Mouse (Mus musculus): Measurements from ENCODE around the gene Acad12. TPM values are rescaled to one million over a fixed set of nuclear protein-coding genes. Genes with fewer than 3 reads are reported as not detected.
A peak's percentile ranks its signal among the peaks of the same experiment; 100 is the strongest.
"Not testable (repeated sequence)": the region's sequence is repeated elsewhere in the genome, so short reads cannot be mapped to it uniquely, and the experiment has no call there.

Gene Acad12
- total RNA-seq (2022): 1 to 10 TPM; 4.9 to 8.7 (median 7.0) TPM

- peak; percentile 40 to 66 for DNase-seq (ENCODE audit: low spot score in 2 of 2)
Measured at GRCm38 (mm10) chr5:121618592-121619513, at the start of gene Acad12. Gene Acad12 (minus strand): TSS chr5:121618938.

GRCm38 (mm10) chr5:121668411-121668810, 49.7 kb upstream of the Acad12 start:
- no peak for DNase-seq (ENCODE audit: low spot score in 2 of 2)

- no peak for DNase-seq (ENCODE audit: low spot score in 2 of 2)
Measured at GRCm38 (mm10) chr5:121667067-121667466, 48.3 kb upstream of the Acad12 start.

GRCm38 (mm10) chr5:121664971-121665370, 46.2 kb upstream of the Acad12 start:
- no peak for DNase-seq (ENCODE audit: low spot score in 2 of 2)

GRCm38 (mm10) chr5:121664078-121664477, 45.3 kb upstream of the Acad12 start:
- DNase-seq (ENCODE audit: low spot score in 2 of 2): no peak

- no peak for DNase-seq (ENCODE audit: low spot score in 2 of 2)
Measured at GRCm38 (mm10) chr5:121663456-121663855, 44.7 kb upstream of the Acad12 start.

GRCm38 (mm10) chr5:121661494-121661893, 42.8 kb upstream of the Acad12 start:
- DNase-seq (ENCODE audit: low spot score in 2 of 2): no peak

GRCm38 (mm10) chr5:121660897-121661254, 42.1 kb upstream of the Acad12 start:
- DNase-seq (ENCODE audit: low spot score in 2 of 2): no peak

GRCm38 (mm10) chr5:121660059-121660896, 41.5 kb upstream of the Acad12 start, which contains the start of the genes Acad10 and Brap:
Gene Acad10 (minus strand): TSS chr5:121660514.
Gene Brap (plus strand): TSS chr5:121660563.
- DNase-seq (ENCODE audit: low spot score in 2 of 2): peak; percentile 88 to 94

GRCm38 (mm10) chr5:121657656-121658055, 38.9 kb upstream of the Acad12 start:
- not testable (repeated sequence) for DNase-seq (ENCODE audit: low spot score in 2 of 2)

GRCm38 (mm10) chr5:121656866-121657265, 38.1 kb upstream of the Acad12 start:
- DNase-seq (ENCODE audit: low spot score in 2 of 2): not testable (repeated sequence)

- DNase-seq (ENCODE audit: low spot score in 2 of 2): no peak
Measured at GRCm38 (mm10) chr5:121654526-121654925, 35.8 kb upstream of the Acad12 start.

- DNase-seq (ENCODE audit: low spot score in 2 of 2): no peak
Measured at GRCm38 (mm10) chr5:121649134-121649533, 30.4 kb upstream of the Acad12 start.

- no peak for DNase-seq (ENCODE audit: low spot score in 2 of 2)
Measured at GRCm38 (mm10) chr5:121639601-121640000, 20.9 kb upstream of the Acad12 start.

- DNase-seq (ENCODE audit: low spot score in 2 of 2): no peak
Measured at GRCm38 (mm10) chr5:121637296-121637695, 18.6 kb upstream of the Acad12 start.

GRCm38 (mm10) chr5:121634668-121635067, 15.9 kb upstream of the Acad12 start:
- DNase-seq (ENCODE audit: low spot score in 2 of 2): no peak

GRCm38 (mm10) chr5:121632804-121633203, 14.1 kb upstream of the Acad12 start:
- no peak for DNase-seq (ENCODE audit: low spot score in 2 of 2)

GRCm38 (mm10) chr5:121631106-121631647, 12.4 kb upstream of the Acad12 start:
- not testable (repeated sequence) for DNase-seq (ENCODE audit: low spot score in 2 of 2)

- peak; percentile 36 to 75 for DNase-seq (ENCODE audit: low spot score in 2 of 2)
Measured at GRCm38 (mm10) chr5:121627871-121628270, 9.1 kb upstream of the Acad12 start.

- no peak for DNase-seq (ENCODE audit: low spot score in 2 of 2)
Measured at GRCm38 (mm10) chr5:121623241-121623640, 4.5 kb upstream of the Acad12 start.

- no peak for DNase-seq (ENCODE audit: low spot score in 2 of 2)
Measured at GRCm38 (mm10) chr5:121621102-121621501, 2.4 kb upstream of the Acad12 start.

- not testable (repeated sequence) for DNase-seq (ENCODE audit: low spot score in 2 of 2)
Measured at GRCm38 (mm10) chr5:121614921-121615320, 3.8 kb downstream of the Acad12 start.

Measured in layer of hippocampus, adult 8-10 months (tissue).